Mouse (Mus musculus): ENCODE data around the gene Kank2. TPM values are rescaled to one million over a fixed set of nuclear protein-coding genes. Genes with fewer than 3 reads are reported as not detected.
A peak's percentile ranks its signal among the peaks of the same experiment; 100 is the strongest.
"Not testable (repeated sequence)": the region's sequence is repeated elsewhere in the genome, so short reads cannot be mapped to it uniquely, and the experiment has no call there.

Gene Kank2
- polyA plus RNA-seq, 1 experiment from 2014 or later: 3.1 TPM

DNA sequence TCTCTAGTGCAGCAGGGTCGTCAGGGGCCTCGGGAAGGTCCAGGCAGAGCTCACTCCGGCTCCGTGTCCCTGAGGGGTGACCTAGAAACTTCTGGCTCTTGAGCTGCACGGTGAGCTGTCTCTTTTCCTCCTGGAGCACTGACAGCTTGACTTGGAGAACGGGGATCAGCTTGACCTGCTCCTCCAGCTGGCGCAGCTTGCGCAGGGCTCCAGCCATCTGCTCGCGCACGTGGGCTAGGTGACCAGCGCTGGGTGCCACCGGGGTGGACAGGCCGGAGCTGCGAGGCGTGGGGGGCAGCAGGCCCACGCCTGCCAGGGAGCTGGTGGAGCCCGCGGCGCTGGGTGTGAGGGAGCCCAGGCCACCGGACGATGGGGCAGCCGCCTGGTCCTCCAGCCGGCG is 3.6 kb downstream of the Kank2 start:
- Histone ChIP-seq H3K36me3 (ENCODE audit: control insufficient read depth, insufficient read depth, low read length) (no peaks in the 10 kb centered on the region), H3K4me3 (ENCODE audit: low read depth, low read length) (no peak overlapping the region), H3K9ac (ENCODE audit: low read depth, low read length) (no peak overlapping the region), H3K4me1 (ENCODE audit: control insufficient read depth, insufficient read depth, low read length) (peaks cover 4% of the 10 kb centered on the region), H3K27ac (ENCODE audit: low read length) (no peak overlapping the region), H3K4me2 (ENCODE audit: low read length) (no peak overlapping the region), H3K27me3 (ENCODE audit: control insufficient read depth, insufficient read depth, low read depth, low read length) (0 out of 2 replicates have a peak, but pooled peaks cover 3% of the 10 kb centered on the region), H3K9me3 (replicated peaks; ENCODE audit: control insufficient read depth, low read length, poor library complexity, severe bottlenecking) (no peaks in the 10 kb centered on the region)
- 98% methylated on average over 21 of the region's 25 CpGs for WGBS
- ATAC-seq: no peak

DNA sequence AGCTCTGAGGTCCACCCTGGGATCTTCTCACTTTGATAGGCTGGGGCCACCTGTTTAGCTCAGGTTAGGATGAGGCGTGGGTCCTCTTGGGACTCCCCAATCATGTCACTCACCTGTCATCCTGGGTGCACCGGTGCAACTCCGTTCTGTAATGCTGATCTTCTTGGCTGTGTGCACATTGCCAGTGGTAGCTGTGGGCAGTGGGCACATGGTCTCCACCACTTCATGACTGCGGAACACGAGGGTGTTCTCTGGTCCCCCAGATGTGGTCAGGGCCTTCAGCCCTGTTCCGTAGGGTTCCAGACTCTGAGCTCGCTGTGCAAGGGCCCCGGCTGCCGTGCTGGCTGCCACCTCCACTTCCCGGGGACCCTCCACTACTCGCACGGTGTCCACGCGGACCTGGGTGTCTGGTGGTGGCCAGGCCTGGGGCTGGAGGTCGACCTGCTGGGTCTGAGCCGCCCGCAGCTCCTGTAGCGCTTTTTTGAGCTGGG is 4.2 kb downstream of the Kank2 start:
- H3K27ac ChIP-seq (ENCODE audit: low read length): no peak overlapping the region
- no peaks in the 10 kb centered on the region for H3K9me3 ChIP-seq (replicated peaks; ENCODE audit: control insufficient read depth, low read length, poor library complexity, severe bottlenecking)
- H3K36me3 ChIP-seq (ENCODE audit: control insufficient read depth, insufficient read depth, low read length): no peaks in the 10 kb centered on the region
- H3K4me2 ChIP-seq (ENCODE audit: low read length): no peak overlapping the region
- H3K9ac ChIP-seq (ENCODE audit: low read depth, low read length): no peak overlapping the region
- WGBS: 96% methylated on average over 18 of the region's 18 CpGs
- H3K4me1 ChIP-seq (ENCODE audit: control insufficient read depth, insufficient read depth, low read length): peaks cover 4% of the 10 kb centered on the region
- 0 out of 2 replicates have a peak, but pooled peaks cover 3% of the 10 kb centered on the region for H3K27me3 ChIP-seq (ENCODE audit: control insufficient read depth, insufficient read depth, low read depth, low read length)
- H3K4me3 ChIP-seq (ENCODE audit: low read depth, low read length): no peak overlapping the region
- no peak for ATAC-seq

DNA sequence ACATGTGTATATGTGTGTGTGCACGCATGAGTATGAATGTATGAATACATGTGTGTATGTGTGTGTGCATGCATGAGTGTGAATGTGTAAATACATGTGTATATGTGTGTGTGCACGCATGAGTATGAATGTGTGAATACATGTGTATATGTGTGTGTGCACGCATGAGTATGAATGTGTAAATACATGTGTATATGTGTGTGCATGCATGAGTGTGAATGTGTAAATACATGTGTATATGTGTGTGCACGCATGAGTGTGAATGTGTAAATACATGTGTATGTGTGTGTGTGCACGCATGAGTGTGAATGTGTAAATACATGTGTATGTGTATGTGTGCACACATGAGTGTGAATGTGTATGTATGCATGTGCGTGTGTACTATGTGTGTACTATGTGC is 5.0 kb downstream of the Kank2 start:
- H3K36me3 ChIP-seq (ENCODE audit: control insufficient read depth, insufficient read depth, low read length); H3K27me3 ChIP-seq (ENCODE audit: control insufficient read depth, insufficient read depth, low read depth, low read length); H3K27ac ChIP-seq (ENCODE audit: low read length); H3K4me2 ChIP-seq (ENCODE audit: low read length); ATAC-seq; H3K4me1 ChIP-seq (ENCODE audit: control insufficient read depth, insufficient read depth, low read length); H3K9ac ChIP-seq (ENCODE audit: low read depth, low read length); H3K9me3 ChIP-seq (replicated peaks; ENCODE audit: control insufficient read depth, low read length, poor library complexity, severe bottlenecking); H3K4me3 ChIP-seq (ENCODE audit: low read depth, low read length): not testable (repeated sequence)
- WGBS: 96% methylated on average over 6 of the region's 6 CpGs

DNA sequence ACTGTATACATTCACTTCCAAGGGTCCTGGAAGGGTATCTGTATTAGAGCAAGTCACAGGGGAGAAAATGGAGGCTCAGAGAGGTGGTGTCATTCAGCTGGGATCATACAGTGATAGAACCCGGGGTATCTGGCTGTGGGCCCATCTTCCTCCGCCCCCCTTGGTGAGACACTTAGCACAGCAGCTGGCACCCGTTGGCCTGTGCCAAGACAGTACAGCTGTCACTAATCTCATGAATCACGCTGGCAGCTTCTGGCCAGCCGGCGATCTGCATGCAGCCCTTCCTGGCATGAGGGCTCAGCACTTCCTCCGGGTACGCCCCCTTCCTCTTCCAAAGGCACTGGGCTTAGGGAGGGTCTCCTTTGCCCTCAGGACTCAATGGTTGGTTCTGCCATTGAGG is 5.9 kb downstream of the Kank2 start:
- no peak overlapping the region for H3K27ac ChIP-seq (ENCODE audit: low read length)
- no peaks in the 10 kb centered on the region for H3K4me1 ChIP-seq (ENCODE audit: control insufficient read depth, insufficient read depth, low read length)
- no peak overlapping the region for H3K4me2 ChIP-seq (ENCODE audit: low read length)
- H3K9me3 ChIP-seq (replicated peaks; ENCODE audit: control insufficient read depth, low read length, poor library complexity, severe bottlenecking): no peaks in the 10 kb centered on the region
- no peak overlapping the region for H3K9ac ChIP-seq (ENCODE audit: low read depth, low read length)
- no peaks in the 10 kb centered on the region for H3K27me3 ChIP-seq (ENCODE audit: control insufficient read depth, insufficient read depth, low read depth, low read length)
- ATAC-seq: peak; percentile 59; the same call in 1 of the 2 replicates
- no peak overlapping the region for H3K4me3 ChIP-seq (ENCODE audit: low read depth, low read length)
- WGBS: 66% methylated on average over 8 of the region's 8 CpGs
- no peaks in the 10 kb centered on the region for H3K36me3 ChIP-seq (ENCODE audit: control insufficient read depth, insufficient read depth, low read length)

DNA sequence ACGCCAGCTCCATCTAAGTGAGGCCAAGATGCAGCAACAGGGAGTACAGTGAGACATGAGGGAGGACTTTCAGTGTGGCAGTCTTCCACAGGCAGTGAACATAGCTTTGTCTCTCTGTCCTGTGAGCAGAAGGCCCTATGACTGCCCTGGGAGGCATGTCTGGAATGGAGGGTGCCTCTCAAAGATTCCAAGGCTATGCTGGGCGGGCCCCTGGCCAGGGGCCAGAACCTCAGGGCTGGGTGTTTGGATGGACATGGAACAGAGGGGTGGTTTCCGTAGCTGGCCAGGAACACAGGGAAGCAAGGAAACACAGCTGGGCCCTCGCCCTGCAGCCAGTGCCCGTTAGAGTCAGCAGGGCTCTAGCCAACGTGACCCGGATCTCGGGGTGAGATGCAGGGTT is 6.7 kb downstream of the Kank2 start:
- H3K9me3 ChIP-seq (replicated peaks; ENCODE audit: control insufficient read depth, low read length, poor library complexity, severe bottlenecking): no peaks in the 10 kb centered on the region
- H3K4me2 ChIP-seq (ENCODE audit: low read length): no peak overlapping the region
- H3K36me3 ChIP-seq (ENCODE audit: control insufficient read depth, insufficient read depth, low read length): no peaks in the 10 kb centered on the region
- ATAC-seq: no peak
- no peak overlapping the region for H3K9ac ChIP-seq (ENCODE audit: low read depth, low read length)
- H3K4me3 ChIP-seq (ENCODE audit: low read depth, low read length): no peak overlapping the region
- H3K4me1 ChIP-seq (ENCODE audit: control insufficient read depth, insufficient read depth, low read length): no peaks in the 10 kb centered on the region
- no peaks in the 10 kb centered on the region for H3K27me3 ChIP-seq (ENCODE audit: control insufficient read depth, insufficient read depth, low read depth, low read length)
- WGBS: 81% methylated on average over 8 of the region's 8 CpGs
- no peak overlapping the region for H3K27ac ChIP-seq (ENCODE audit: low read length)

DNA sequence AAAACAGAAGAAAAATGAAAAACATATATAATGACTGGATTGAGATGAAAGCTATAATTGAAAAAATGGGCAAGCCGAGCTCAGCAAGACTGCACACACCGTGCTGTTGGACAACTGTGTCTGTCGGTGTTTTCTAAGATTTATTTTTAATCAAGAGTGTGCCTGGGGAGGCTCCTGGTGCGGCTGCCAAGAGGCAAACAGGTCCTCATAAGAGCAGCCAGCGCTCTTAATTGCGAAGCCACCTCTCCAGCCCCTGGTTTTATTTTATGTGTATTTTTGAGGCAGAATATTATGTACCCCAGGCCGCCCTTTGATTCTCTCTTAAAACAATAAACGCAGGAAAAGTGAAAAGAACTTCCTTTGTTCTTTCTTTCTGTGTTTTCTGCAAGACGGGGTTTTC is 10.3 kb downstream of the Kank2 start:
- H3K27ac ChIP-seq (ENCODE audit: low read length): no peak overlapping the region
- no peak overlapping the region for H3K9ac ChIP-seq (ENCODE audit: low read depth, low read length)
- H3K4me2 ChIP-seq (ENCODE audit: low read length): no peak overlapping the region
- H3K27me3 ChIP-seq (ENCODE audit: control insufficient read depth, insufficient read depth, low read depth, low read length): no peaks in the 10 kb centered on the region
- no peaks in the 10 kb centered on the region for H3K36me3 ChIP-seq (ENCODE audit: control insufficient read depth, insufficient read depth, low read length)
- H3K4me3 ChIP-seq (ENCODE audit: low read depth, low read length): no peak overlapping the region
- no peak for ATAC-seq
- 79% methylated on average over 9 of the region's 9 CpGs for WGBS
- no peaks in the 10 kb centered on the region for H3K4me1 ChIP-seq (ENCODE audit: control insufficient read depth, insufficient read depth, low read length)
- H3K9me3 ChIP-seq (replicated peaks; ENCODE audit: control insufficient read depth, low read length, poor library complexity, severe bottlenecking): no peaks in the 10 kb centered on the region

DNA sequence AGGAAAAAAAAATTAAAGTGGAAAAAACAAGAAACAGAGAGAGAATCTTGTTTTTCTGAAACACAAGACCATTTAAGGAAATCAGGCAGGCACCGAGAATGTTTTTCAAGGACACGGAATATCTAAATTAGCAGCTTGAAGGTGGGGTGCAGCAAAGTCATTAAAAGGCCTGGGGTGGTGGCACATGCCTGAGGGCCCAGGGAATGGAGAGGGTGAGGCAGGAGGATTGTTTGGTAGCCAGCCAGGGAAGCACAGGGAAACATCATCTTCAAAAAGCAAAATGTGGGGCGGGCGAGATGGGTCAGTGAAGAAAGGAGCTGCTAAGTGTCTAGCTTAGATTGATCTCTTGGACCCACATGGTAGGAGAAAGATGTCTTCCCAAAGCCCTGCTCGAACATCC is 10.9 kb downstream of the Kank2 start:
- no peak overlapping the region for H3K27ac ChIP-seq (ENCODE audit: low read length)
- H3K9ac ChIP-seq (ENCODE audit: low read depth, low read length): no peak overlapping the region
- no peak overlapping the region for H3K4me2 ChIP-seq (ENCODE audit: low read length)
- no peaks in the 10 kb centered on the region for H3K27me3 ChIP-seq (ENCODE audit: control insufficient read depth, insufficient read depth, low read depth, low read length)
- no peak for ATAC-seq
- no peak overlapping the region for H3K4me3 ChIP-seq (ENCODE audit: low read depth, low read length)
- WGBS: 81% methylated on average over 5 of the region's 5 CpGs
- no peaks in the 10 kb centered on the region for H3K4me1 ChIP-seq (ENCODE audit: control insufficient read depth, insufficient read depth, low read length)
- no peaks in the 10 kb centered on the region for H3K36me3 ChIP-seq (ENCODE audit: control insufficient read depth, insufficient read depth, low read length)
- H3K9me3 ChIP-seq (replicated peaks; ENCODE audit: control insufficient read depth, low read length, poor library complexity, severe bottlenecking): no peaks in the 10 kb centered on the region

DNA sequence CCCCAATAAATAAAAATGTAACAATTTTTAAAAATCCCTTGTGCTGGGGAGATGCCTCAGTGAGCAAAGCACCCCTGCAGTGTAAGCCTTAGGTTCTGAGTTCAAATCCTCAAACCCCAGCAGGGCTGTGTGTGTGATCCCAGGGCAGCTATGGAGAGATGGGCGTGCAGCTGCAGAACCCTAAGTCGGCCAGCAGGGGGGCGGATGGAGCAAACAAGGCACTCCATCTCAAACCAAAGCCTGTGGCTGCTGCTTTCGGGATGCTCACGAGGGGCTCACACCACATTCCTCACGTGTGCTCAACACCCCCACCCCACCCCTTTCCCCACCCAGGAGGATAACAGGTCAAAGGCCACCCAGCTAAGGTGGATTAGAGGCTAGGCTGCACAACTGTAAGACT is 11.6 kb downstream of the Kank2 start:
- H3K4me3 ChIP-seq (ENCODE audit: low read depth, low read length): no peak overlapping the region
- WGBS: 8% methylated on average over 6 of the region's 6 CpGs
- H3K4me2 ChIP-seq (ENCODE audit: low read length): no peak overlapping the region
- no peak for ATAC-seq
- no peak overlapping the region for H3K27ac ChIP-seq (ENCODE audit: low read length)
- no peaks in the 10 kb centered on the region for H3K27me3 ChIP-seq (ENCODE audit: control insufficient read depth, insufficient read depth, low read depth, low read length)
- no peak overlapping the region for H3K9ac ChIP-seq (ENCODE audit: low read depth, low read length)
- H3K4me1 ChIP-seq (ENCODE audit: control insufficient read depth, insufficient read depth, low read length): no peaks in the 10 kb centered on the region
- H3K36me3 ChIP-seq (ENCODE audit: control insufficient read depth, insufficient read depth, low read length): no peaks in the 10 kb centered on the region
- no peaks in the 10 kb centered on the region for H3K9me3 ChIP-seq (replicated peaks; ENCODE audit: control insufficient read depth, low read length, poor library complexity, severe bottlenecking)

DNA sequence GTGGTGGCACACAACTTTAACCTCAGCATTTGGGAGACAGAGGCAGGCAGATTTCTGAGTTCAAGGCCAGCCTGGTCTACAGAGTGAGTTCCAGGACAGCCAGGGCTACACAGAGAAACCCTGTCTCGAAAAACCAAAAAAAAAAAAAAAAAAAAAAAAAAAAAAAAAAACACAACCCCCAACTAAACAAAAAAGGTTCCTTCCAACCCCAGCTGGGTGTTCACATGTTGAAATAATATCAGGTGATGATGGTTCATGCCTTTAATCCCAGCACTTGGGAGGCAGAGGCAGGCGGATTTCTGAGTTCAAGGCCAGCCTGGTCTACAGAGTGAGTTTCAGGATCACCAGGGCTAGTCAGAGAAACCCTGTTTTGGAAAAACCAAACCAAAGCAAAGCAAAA is 12.2 kb downstream of the Kank2 start:
- ATAC-seq; H3K4me2 ChIP-seq (ENCODE audit: low read length); H3K9me3 ChIP-seq (replicated peaks; ENCODE audit: control insufficient read depth, low read length, poor library complexity, severe bottlenecking); H3K36me3 ChIP-seq (ENCODE audit: control insufficient read depth, insufficient read depth, low read length); H3K9ac ChIP-seq (ENCODE audit: low read depth, low read length); H3K27me3 ChIP-seq (ENCODE audit: control insufficient read depth, insufficient read depth, low read depth, low read length); H3K4me3 ChIP-seq (ENCODE audit: low read depth, low read length); H3K27ac ChIP-seq (ENCODE audit: low read length); H3K4me1 ChIP-seq (ENCODE audit: control insufficient read depth, insufficient read depth, low read length): not testable (repeated sequence)
- WGBS: 82% methylated on average over 1 of the region's 2 CpGs

Measured in midbrain, embryonic 16.5 days (tissue).